Mouse (Mus musculus): ENCODE results near the gene Gkap1. TPM values are rescaled to one million over a fixed set of nuclear protein-coding genes. Genes with fewer than 3 reads are reported as not detected.

The Gkap1 gene
- polyA plus RNA-seq, 1 experiment from 2014 or later = 22.9 TPM

- no peak overlapping the region for H3K4me3 ChIP-seq (ENCODE audit: low read depth, low read length)
Observed at GRCm38 (mm10) chr13:58301961-58302360, 26.5 kb upstream of the Gkap1 start.

GRCm38 (mm10) chr13:58298756-58299155 lies 23.3 kb upstream of the Gkap1 start:
- DNase-seq (ENCODE audit: low spot score) (no peak), ATAC-seq (ENCODE audit: insufficient number of reproducible peaks, low FRiP score, low TSS enrichment, low read depth) (no peak)
- Histone ChIP-seq H3K4me1 (ENCODE audit: control insufficient read depth, insufficient read depth, low read length) (no peaks in the 10 kb centered on the region), H3K9ac (ENCODE audit: low read length) (no peak overlapping the region), H3K4me2 (ENCODE audit: low read depth, severe bottlenecking) (no peak overlapping the region), H3K9me3 (ENCODE audit: control insufficient read depth, low read length) (no peaks in the 10 kb centered on the region), H3K4me3 (ENCODE audit: low read depth, low read length) (no peak overlapping the region), H3K27me3 (ENCODE audit: control insufficient read depth, insufficient read depth, low read length) (no peaks in the 10 kb centered on the region), H3K36me3 (ENCODE audit: control insufficient read depth, insufficient read depth, low read length) (no peaks in the 10 kb centered on the region), H3K27ac (replicated peaks; ENCODE audit: low read depth, low read length) (no peak overlapping the region)
- WGBS = 91% methylated on average over 3 of the region's 3 CpGs

More at GRCm38 (mm10) chr13:58301961-58302360, 26.5 kb upstream of the Gkap1 start:
- WGBS = 94% methylated on average over 6 of the region's 6 CpGs
- no peaks in the 10 kb centered on the region for H3K36me3 ChIP-seq (ENCODE audit: control insufficient read depth, insufficient read depth, low read length)
- ATAC-seq (ENCODE audit: insufficient number of reproducible peaks, low FRiP score, low TSS enrichment, low read depth) = no peak
- no peaks in the 10 kb centered on the region for H3K9me3 ChIP-seq (ENCODE audit: control insufficient read depth, low read length)
- H3K27ac ChIP-seq (replicated peaks; ENCODE audit: low read depth, low read length) = no peak overlapping the region
- H3K27me3 ChIP-seq (ENCODE audit: control insufficient read depth, insufficient read depth, low read length) = no peaks in the 10 kb centered on the region
- H3K4me1 ChIP-seq (ENCODE audit: control insufficient read depth, insufficient read depth, low read length) = no peaks in the 10 kb centered on the region
- no peak overlapping the region for H3K4me2 ChIP-seq (ENCODE audit: low read depth, severe bottlenecking)
- no peak for DNase-seq (ENCODE audit: low spot score)
- H3K9ac ChIP-seq (ENCODE audit: low read length) = no peak overlapping the region

GRCm38 (mm10) chr13:58295582-58295981 lies 20.1 kb upstream of the Gkap1 start:
- Histone ChIP-seq H3K27ac (replicated peaks; ENCODE audit: low read depth, low read length) (no peak overlapping the region), H3K36me3 (ENCODE audit: control insufficient read depth, insufficient read depth, low read length) (no peaks in the 10 kb centered on the region), H3K4me1 (ENCODE audit: control insufficient read depth, insufficient read depth, low read length) (peaks cover 3% of the 10 kb centered on the region; the same call in 1 of the 2 replicates), H3K27me3 (ENCODE audit: control insufficient read depth, insufficient read depth, low read length) (no peaks in the 10 kb centered on the region), H3K4me2 (ENCODE audit: low read depth, severe bottlenecking) (no peak overlapping the region), H3K4me3 (ENCODE audit: low read depth, low read length) (no peak overlapping the region), H3K9me3 (ENCODE audit: control insufficient read depth, low read length) (no peaks in the 10 kb centered on the region), H3K9ac (ENCODE audit: low read length) (no peak overlapping the region)
- no peak for DNase-seq (ENCODE audit: low spot score)
- ATAC-seq (ENCODE audit: insufficient number of reproducible peaks, low FRiP score, low TSS enrichment, low read depth) = no peak
- WGBS = 83% methylated on average over 3 of the region's 3 CpGs

GRCm38 (mm10) chr13:58292811-58293210 lies 17.3 kb upstream of the Gkap1 start:
- no peaks in the 10 kb centered on the region for H3K27me3 ChIP-seq (ENCODE audit: control insufficient read depth, insufficient read depth, low read length)
- DNase-seq (ENCODE audit: low spot score) (no peak), ATAC-seq (ENCODE audit: insufficient number of reproducible peaks, low FRiP score, low TSS enrichment, low read depth) (no peak)
- peaks cover 3% of the 10 kb centered on the region; the same call in 1 of the 2 replicates for H3K4me1 ChIP-seq (ENCODE audit: control insufficient read depth, insufficient read depth, low read length)
- no peaks in the 10 kb centered on the region for H3K9me3 ChIP-seq (ENCODE audit: control insufficient read depth, low read length)
- H3K36me3 ChIP-seq (ENCODE audit: control insufficient read depth, insufficient read depth, low read length) = no peaks in the 10 kb centered on the region
- H3K27ac ChIP-seq (replicated peaks; ENCODE audit: low read depth, low read length) = no peak overlapping the region
- 19% methylated on average over 5 of the region's 5 CpGs for WGBS
- H3K9ac ChIP-seq (ENCODE audit: low read length) = no peak overlapping the region
- no peak overlapping the region for H3K4me2 ChIP-seq (ENCODE audit: low read depth, severe bottlenecking)
- H3K4me3 ChIP-seq (ENCODE audit: low read depth, low read length) = no peak overlapping the region

GRCm38 (mm10) chr13:58289308-58289707 lies 13.8 kb upstream of the Gkap1 start:
- WGBS = 62% methylated on average over 1 of the region's 1 CpGs
- no peak overlapping the region for H3K4me3 ChIP-seq (ENCODE audit: low read depth, low read length)
- no peaks in the 10 kb centered on the region for H3K27me3 ChIP-seq (ENCODE audit: control insufficient read depth, insufficient read depth, low read length)
- H3K9me3 ChIP-seq (ENCODE audit: control insufficient read depth, low read length) = no peaks in the 10 kb centered on the region
- H3K4me1 ChIP-seq (ENCODE audit: control insufficient read depth, insufficient read depth, low read length) = peaks cover 3% of the 10 kb centered on the region; the same call in 1 of the 2 replicates
- H3K36me3 ChIP-seq (ENCODE audit: control insufficient read depth, insufficient read depth, low read length) = no peaks in the 10 kb centered on the region
- H3K9ac ChIP-seq (ENCODE audit: low read length) = no peak overlapping the region
- ATAC-seq (ENCODE audit: insufficient number of reproducible peaks, low FRiP score, low TSS enrichment, low read depth) (no peak), DNase-seq (ENCODE audit: low spot score) (no peak)
- H3K27ac ChIP-seq (replicated peaks; ENCODE audit: low read depth, low read length) = no peak overlapping the region
- H3K4me2 ChIP-seq (ENCODE audit: low read depth, severe bottlenecking) = no peak overlapping the region

GRCm38 (mm10) chr13:58287822-58288221 lies 12.3 kb upstream of the Gkap1 start:
- Histone ChIP-seq H3K36me3 (ENCODE audit: control insufficient read depth, insufficient read depth, low read length) (no peaks in the 10 kb centered on the region), H3K4me3 (ENCODE audit: low read depth, low read length) (no peak overlapping the region), H3K27ac (replicated peaks; ENCODE audit: low read depth, low read length) (no peak overlapping the region), H3K9me3 (ENCODE audit: control insufficient read depth, low read length) (no peaks in the 10 kb centered on the region), H3K4me1 (ENCODE audit: control insufficient read depth, insufficient read depth, low read length) (peaks cover 2% of the 10 kb centered on the region; the same call in 1 of the 2 replicates), H3K4me2 (ENCODE audit: low read depth, severe bottlenecking) (no peak overlapping the region), H3K27me3 (ENCODE audit: control insufficient read depth, insufficient read depth, low read length) (no peaks in the 10 kb centered on the region), H3K9ac (ENCODE audit: low read length) (no peak overlapping the region)
- ATAC-seq (ENCODE audit: insufficient number of reproducible peaks, low FRiP score, low TSS enrichment, low read depth) = no peak
- 13% methylated on average over 13 of the region's 13 CpGs for WGBS
- DNase-seq (ENCODE audit: low spot score) = peak; percentile 91

GRCm38 (mm10) chr13:58283466-58283865 lies 8.0 kb upstream of the Gkap1 start:
- Histone ChIP-seq H3K4me1 (ENCODE audit: control insufficient read depth, insufficient read depth, low read length) (no peaks in the 10 kb centered on the region), H3K27me3 (ENCODE audit: control insufficient read depth, insufficient read depth, low read length) (no peaks in the 10 kb centered on the region), H3K9me3 (ENCODE audit: control insufficient read depth, low read length) (no peaks in the 10 kb centered on the region), H3K9ac (ENCODE audit: low read length) (no peak overlapping the region), H3K36me3 (ENCODE audit: control insufficient read depth, insufficient read depth, low read length) (no peaks in the 10 kb centered on the region), H3K27ac (replicated peaks; ENCODE audit: low read depth, low read length) (no peak overlapping the region), H3K4me3 (ENCODE audit: low read depth, low read length) (no peak overlapping the region), H3K4me2 (ENCODE audit: low read depth, severe bottlenecking) (no peak overlapping the region)
- no peak for ATAC-seq (ENCODE audit: insufficient number of reproducible peaks, low FRiP score, low TSS enrichment, low read depth)
- DNase-seq (ENCODE audit: low spot score) = no peak
- 74% methylated on average over 4 of the region's 4 CpGs for WGBS

GRCm38 (mm10) chr13:58281936-58282335 lies 6.4 kb upstream of the Gkap1 start:
- ATAC-seq (ENCODE audit: insufficient number of reproducible peaks, low FRiP score, low TSS enrichment, low read depth) (no peak), DNase-seq (ENCODE audit: low spot score) (no peak)
- WGBS = 68% methylated on average over 4 of the region's 4 CpGs
- Histone ChIP-seq H3K9me3 (ENCODE audit: control insufficient read depth, low read length) (no peaks in the 10 kb centered on the region), H3K27ac (replicated peaks; ENCODE audit: low read depth, low read length) (no peak overlapping the region), H3K27me3 (ENCODE audit: control insufficient read depth, insufficient read depth, low read length) (no peaks in the 10 kb centered on the region), H3K4me1 (ENCODE audit: control insufficient read depth, insufficient read depth, low read length) (no peaks in the 10 kb centered on the region), H3K36me3 (ENCODE audit: control insufficient read depth, insufficient read depth, low read length) (no peaks in the 10 kb centered on the region), H3K4me3 (ENCODE audit: low read depth, low read length) (no peak overlapping the region), H3K4me2 (ENCODE audit: low read depth, severe bottlenecking) (no peak overlapping the region), H3K9ac (ENCODE audit: low read length) (no peak overlapping the region)

- Histone ChIP-seq H3K27ac (replicated peaks; ENCODE audit: low read depth, low read length) (no peak overlapping the region), H3K36me3 (ENCODE audit: control insufficient read depth, insufficient read depth, low read length) (no peaks in the 10 kb centered on the region), H3K4me2 (ENCODE audit: low read depth, severe bottlenecking) (no peak overlapping the region), H3K9me3 (ENCODE audit: control insufficient read depth, low read length) (no peaks in the 10 kb centered on the region), H3K9ac (ENCODE audit: low read length) (no peak overlapping the region), H3K27me3 (ENCODE audit: control insufficient read depth, insufficient read depth, low read length) (no peaks in the 10 kb centered on the region), H3K4me3 (ENCODE audit: low read depth, low read length) (no peak overlapping the region), H3K4me1 (ENCODE audit: control insufficient read depth, insufficient read depth, low read length) (no peaks in the 10 kb centered on the region)
- no peak for DNase-seq (ENCODE audit: low spot score)
- no peak for ATAC-seq (ENCODE audit: insufficient number of reproducible peaks, low FRiP score, low TSS enrichment, low read depth)
- 91% methylated on average over 3 of the region's 3 CpGs for WGBS
Observed at GRCm38 (mm10) chr13:58280528-58280927, 5.0 kb upstream of the Gkap1 start.
